Mouse (Mus musculus) frontal cortex, adult (tissue): ENCODE results near the gene Mtcp1.
A peak's percentile ranks its signal among the peaks of the same experiment; 100 is the strongest.

Experiments
- ATAC-seq: cut with Nextera tagmentation; 2 replicates; pipeline ENCODE4 v1.9.2; 2017; ENCODE audit warnings: mild to moderate bottlenecking, moderate library complexity, mixed read lengths; ENCODE audit not compliant: low TSS enrichment

Mtcp1 gene

GRCm38 (mm10) chrX:75415936-75416785, at the start of gene Mtcp1, which contains the start of the genes Cmc4 and Brcc3:
Gene Mtcp1 (minus strand): TSS chrX:75416588.
Gene Cmc4 (minus strand): TSS chrX:75416584.
Gene Brcc3 (plus strand): TSS chrX:75416628.
- peak; percentile 100 for ATAC-seq

DNA sequence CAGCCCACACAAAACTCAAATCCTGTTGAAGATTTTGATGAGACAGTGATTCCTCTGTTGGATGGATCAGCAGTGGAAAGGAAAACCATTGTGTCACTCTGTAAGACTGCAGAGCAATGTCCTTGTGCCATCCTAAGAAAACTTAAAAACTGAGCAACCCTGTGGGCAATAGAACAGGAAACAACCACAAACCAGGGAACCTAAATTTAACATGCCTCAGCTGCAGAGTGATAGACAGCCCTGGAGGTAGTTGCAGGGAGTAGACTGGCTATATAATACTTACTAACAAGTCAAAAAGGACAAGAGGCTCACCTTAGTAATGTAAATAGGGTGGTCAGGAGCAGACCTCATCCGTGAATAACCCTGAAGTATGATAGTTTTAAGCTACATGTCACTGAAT, 38.2 kb upstream of the Mtcp1 start:
- ATAC-seq, result no peak

- no peak for ATAC-seq
Measured at GRCm38 (mm10) chrX:75409711-75410110, 6.7 kb downstream of the Mtcp1 start.

DNA sequence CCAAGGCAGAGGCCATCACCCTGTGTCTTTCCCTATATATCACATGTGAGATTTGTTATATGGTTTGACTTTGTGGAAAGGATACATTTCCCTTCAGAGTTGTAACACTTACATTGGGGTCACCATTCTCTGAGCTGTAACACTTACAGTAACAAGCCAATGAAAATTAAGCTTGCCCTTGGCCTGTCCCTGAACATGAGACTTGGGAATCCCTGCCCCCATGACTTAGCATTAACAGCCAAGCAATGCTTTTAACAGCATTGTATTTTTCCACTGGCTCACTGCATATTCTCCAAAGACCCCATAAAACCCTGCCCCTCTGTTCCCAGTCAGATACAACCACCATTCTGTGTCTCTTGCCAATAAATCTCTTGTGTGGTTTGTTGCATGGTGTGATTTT, 13.0 kb downstream of the Mtcp1 start:
- no peak for ATAC-seq

GRCm38 (mm10) chrX:75402668-75403067, 13.7 kb downstream of the Mtcp1 start:
- no peak for ATAC-seq

- no peak for ATAC-seq
Measured at GRCm38 (mm10) chrX:75399471-75399870, 16.9 kb downstream of the Mtcp1 start.

DNA sequence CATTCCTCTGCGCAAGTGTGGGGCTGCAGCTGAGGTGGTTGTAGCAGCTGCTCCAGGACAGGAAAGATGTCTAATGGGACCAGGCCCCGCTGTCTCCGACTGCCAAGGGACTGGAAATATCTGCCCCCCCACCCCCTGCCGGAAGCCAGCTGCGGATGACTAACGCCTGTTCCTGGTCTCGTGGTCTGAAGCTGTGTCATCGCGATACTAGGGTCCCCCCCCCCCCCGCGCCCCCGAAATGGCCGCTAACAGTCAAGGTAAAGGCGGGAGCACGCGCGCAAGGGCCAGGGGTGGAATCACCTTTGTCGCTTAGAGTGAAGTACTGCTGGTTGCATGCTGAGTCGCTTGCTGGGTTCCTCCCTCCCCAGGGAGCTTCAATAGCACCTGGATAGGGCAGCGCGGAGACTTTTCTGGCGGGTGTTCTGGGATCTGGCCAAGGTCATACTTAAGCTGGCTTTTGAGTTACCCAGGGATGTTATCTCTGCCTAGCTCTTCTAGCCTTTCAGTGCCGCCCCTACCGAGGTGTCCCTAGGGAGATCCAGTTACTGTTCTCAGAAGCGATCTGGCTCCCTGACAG, 34.1 kb downstream of the Mtcp1 start, which contains the start of the genes Fundc2 and F8:
Fundc2 (plus strand) TSS at position 205 of the 577 bp plus-strand sequence.
F8 (minus strand) TSS at position 421 of the 577 bp plus-strand sequence.
- ATAC-seq, result peak; percentile 97

DNA sequence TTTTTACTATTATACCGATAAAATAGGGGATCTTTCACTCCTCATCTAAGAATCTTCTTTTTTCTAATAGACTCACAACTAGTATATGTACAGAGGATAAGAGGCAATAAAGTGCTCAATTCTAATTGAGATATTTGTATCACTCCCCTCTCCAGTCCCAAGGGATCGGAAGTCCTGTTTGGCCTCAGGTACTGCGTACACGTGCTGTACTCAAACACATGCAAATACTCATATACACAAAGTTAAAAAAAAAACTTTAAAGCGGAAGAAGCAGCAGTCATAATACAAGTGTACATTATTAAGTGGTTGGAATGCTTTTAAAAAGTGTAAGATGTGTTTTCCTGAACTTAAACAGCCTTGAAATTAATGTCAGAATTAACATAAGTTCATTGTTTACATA, 34.7 kb downstream of the Mtcp1 start:
- ATAC-seq, result no peak

- ATAC-seq, result no peak
Measured at GRCm38 (mm10) chrX:75381176-75381575, 35.2 kb downstream of the Mtcp1 start.

DNA sequence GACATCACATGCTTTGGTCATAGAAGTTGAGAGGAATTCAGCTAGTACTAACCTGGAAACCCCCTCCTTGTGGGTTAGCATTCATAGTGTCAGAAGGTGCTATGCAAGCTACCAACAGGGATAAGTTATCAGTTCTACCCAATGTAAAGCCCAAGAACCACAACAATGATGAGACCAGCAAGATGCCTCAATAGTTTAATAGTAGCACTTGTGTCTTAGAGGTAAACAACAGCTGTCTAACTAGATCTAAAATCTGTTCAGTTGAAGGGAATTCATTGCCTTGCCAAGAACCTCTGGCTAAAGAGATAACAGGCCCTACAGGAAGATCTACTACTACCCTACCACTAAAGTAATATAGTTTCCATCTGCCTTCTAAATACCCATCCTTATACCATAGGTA, 39.6 kb downstream of the Mtcp1 start:
- ATAC-seq, result no peak

- no peak for ATAC-seq
Measured at GRCm38 (mm10) chrX:75372666-75373425, 43.5 kb downstream of the Mtcp1 start.

DNA sequence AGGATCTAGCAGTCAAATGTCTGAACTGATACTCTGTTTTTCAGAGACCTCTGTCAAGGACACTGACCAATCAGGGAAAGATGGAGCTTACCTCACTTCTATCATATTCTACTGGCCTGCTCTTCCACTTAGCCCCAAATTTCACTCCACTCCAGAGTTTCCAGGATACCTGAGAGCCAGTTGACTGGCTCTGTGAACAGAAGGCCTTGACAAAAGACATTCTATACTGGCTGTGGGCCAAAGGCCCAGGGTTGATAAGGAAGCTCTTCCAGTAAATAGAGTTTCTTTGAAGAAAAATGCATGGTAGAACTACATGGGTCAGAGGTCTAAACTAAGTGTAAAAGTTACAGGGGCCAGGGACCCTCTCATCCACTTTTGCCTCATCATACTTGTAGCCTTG, 46.2 kb downstream of the Mtcp1 start:
- ATAC-seq, result no peak
